Mouse (Mus musculus) heart, embryonic 15.5 days (tissue): ENCODE results near the gene Fam19a2. TPM values are rescaled to one million over a fixed set of nuclear protein-coding genes. Genes with fewer than 3 reads are reported as not detected.
A peak's percentile ranks its signal among the peaks of the same experiment; 100 is the strongest.

Experiments used
- ATAC-seq: fragments of 200-750 bp; cut with Nextera tagmentation; replicated peaks from 2 replicates; pipeline ENCODE4 v1.8.0; 2017; ENCODE audit warnings: low read depth, moderate TSS enrichment; ENCODE audit not compliant: insufficient number of reproducible peaks, insufficient read depth, low FRiP score
- H3K27ac ChIP-seq: fragments of 300-500 bp; sonication (generic); 2 replicates; pipeline ENCODE4 v1.5.1; 2015; ENCODE audit warnings: mild to moderate bottlenecking, inconsistent platforms
- H3K27me3 ChIP-seq: fragments of 300-500 bp; sonication (generic); 2 replicates; pipeline ENCODE4 v1.6.1; 2015; ENCODE audit warnings: inconsistent platforms
- H3K36me3 ChIP-seq: fragments of 300-500 bp; sonication (generic); 2 replicates; pipeline ENCODE4 v1.6.1; 2015; ENCODE audit warnings: mild to moderate bottlenecking, inconsistent platforms
- H3K4me1 ChIP-seq: fragments of 300-500 bp; sonication (generic); replicated peaks from 2 replicates; pipeline ENCODE4 v1.6.1; 2015; ENCODE audit warnings: inconsistent platforms
- H3K4me2 ChIP-seq: fragments of 300-500 bp; sonication (generic); 2 replicates; pipeline ENCODE4 v1.6.1; 2015; ENCODE audit warnings: inconsistent platforms, mild to moderate bottlenecking, moderate library complexity
- H3K4me3 ChIP-seq: fragments of 300-500 bp; sonication (generic); 2 replicates; pipeline ENCODE4 v1.5.1; 2015; ENCODE audit warnings: mild to moderate bottlenecking, inconsistent platforms
- H3K9ac ChIP-seq: fragments of 300-500 bp; sonication (generic); 2 replicates; pipeline ENCODE4 v1.6.1; 2015; ENCODE audit warnings: mild to moderate bottlenecking, inconsistent platforms
- H3K9me3 ChIP-seq: fragments of 300-500 bp; sonication (generic); replicated peaks from 2 replicates; pipeline ENCODE4 v1.6.1; 2016; ENCODE audit warnings: inconsistent platforms
- WGBS: fragments of 180-500 bp; shearing (Covaris S2); methylation state at CpG from one replicate; pipeline ENCODE4 v1.1.7; 2015; ENCODE audit warnings: mixed read lengths; 5-methylcytosine and 5-hydroxymethylcytosine counted together
- polyA plus RNA-seq: library from polyadenylated mRNA; unstranded; fragments of >200 nt; fragmentation: Nextera tagmentation; extraction: Ambion mirVana; gene quantifications from 2 replicates; pipeline ENCODE4 v1.2.1, GENCODE M21; 2015

The Fam19a2 gene
- polyA plus RNA-seq, 1 experiment from 2014 or later, result 0.55 TPM

GRCm38 (mm10) chr10:123572342-123573070 is 308.7 kb downstream of the Fam19a2 start:
- Histone ChIP-seq H3K4me2 (no peak overlapping the region), H3K4me1 (no peaks in the 10 kb centered on the region), H3K27me3 (no peaks in the 10 kb centered on the region), H3K27ac (no peak overlapping the region), H3K4me3 (no peak overlapping the region), H3K36me3 (no peaks in the 10 kb centered on the region), H3K9ac (no peak overlapping the region), H3K9me3 (no peaks in the 10 kb centered on the region)
- no peak for ATAC-seq
- 74% methylated on average over 7 of the region's 7 CpGs for WGBS

GRCm38 (mm10) chr10:123577823-123578222 is 314.0 kb downstream of the Fam19a2 start:
- WGBS, result 70% methylated on average over 4 of the region's 4 CpGs
- Histone ChIP-seq H3K4me2 (no peak overlapping the region), H3K4me1 (no peaks in the 10 kb centered on the region), H3K9ac (no peak overlapping the region), H3K36me3 (no peaks in the 10 kb centered on the region), H3K27me3 (no peaks in the 10 kb centered on the region), H3K9me3 (no peaks in the 10 kb centered on the region), H3K27ac (no peak overlapping the region), H3K4me3 (no peak overlapping the region)
- no peak for ATAC-seq

GRCm38 (mm10) chr10:123579012-123579411 is 315.2 kb downstream of the Fam19a2 start:
- H3K27ac ChIP-seq, result no peak overlapping the region
- no peak overlapping the region for H3K9ac ChIP-seq
- no peaks in the 10 kb centered on the region for H3K36me3 ChIP-seq
- H3K9me3 ChIP-seq, result no peaks in the 10 kb centered on the region
- no peaks in the 10 kb centered on the region for H3K27me3 ChIP-seq
- no peak overlapping the region for H3K4me3 ChIP-seq
- ATAC-seq, result no peak
- H3K4me2 ChIP-seq, result no peak overlapping the region
- H3K4me1 ChIP-seq, result no peaks in the 10 kb centered on the region
- 75% methylated on average over 2 of the region's 2 CpGs for WGBS

- no peaks in the 10 kb centered on the region for H3K36me3 ChIP-seq
- no peaks in the 10 kb centered on the region for H3K9me3 ChIP-seq
- no peaks in the 10 kb centered on the region for H3K27me3 ChIP-seq
- no peak overlapping the region for H3K9ac ChIP-seq
- H3K27ac ChIP-seq, result peak overlapping the region; percentile 72
- no peak overlapping the region for H3K4me3 ChIP-seq
- H3K4me2 ChIP-seq, result no peak overlapping the region
- 0 out of 2 replicates have a peak, but pooled peaks have one; percentile 67 for ATAC-seq
- no peaks in the 10 kb centered on the region; the same call in 1 of the 2 replicates for H3K4me1 ChIP-seq
Measured at GRCm38 (mm10) chr10:123595043-123595442, 331.2 kb downstream of the Fam19a2 start.

- no peak overlapping the region for H3K4me3 ChIP-seq
- H3K4me2 ChIP-seq, result no peak overlapping the region
- H3K36me3 ChIP-seq, result no peaks in the 10 kb centered on the region
- no peak for ATAC-seq
- H3K27ac ChIP-seq, result no peak overlapping the region
- WGBS, result 85% methylated on average over 3 of the region's 3 CpGs
- no peak overlapping the region for H3K9ac ChIP-seq
- H3K27me3 ChIP-seq, result no peaks in the 10 kb centered on the region
- no peaks in the 10 kb centered on the region for H3K9me3 ChIP-seq
- H3K4me1 ChIP-seq, result no peaks in the 10 kb centered on the region; the same call in 1 of the 2 replicates
Measured at GRCm38 (mm10) chr10:123597059-123597458, 333.3 kb downstream of the Fam19a2 start.

GRCm38 (mm10) chr10:123605671-123606070 is 341.9 kb downstream of the Fam19a2 start:
- no peak overlapping the region for H3K27ac ChIP-seq
- ATAC-seq, result no peak
- H3K4me3 ChIP-seq, result no peak overlapping the region
- H3K9ac ChIP-seq, result no peak overlapping the region
- no peaks in the 10 kb centered on the region for H3K36me3 ChIP-seq
- no peaks in the 10 kb centered on the region for H3K9me3 ChIP-seq
- no peaks in the 10 kb centered on the region for H3K27me3 ChIP-seq
- H3K4me1 ChIP-seq, result no peaks in the 10 kb centered on the region
- H3K4me2 ChIP-seq, result no peak overlapping the region
- 42% methylated on average over 2 of the region's 2 CpGs for WGBS

GRCm38 (mm10) chr10:123626691-123627090 is 362.9 kb downstream of the Fam19a2 start:
- Histone ChIP-seq H3K4me2 (no peak overlapping the region), H3K4me1 (peaks cover 17% of the 10 kb centered on the region), H3K36me3 (no peaks in the 10 kb centered on the region), H3K9me3 (no peaks in the 10 kb centered on the region), H3K27ac (no peak overlapping the region), H3K4me3 (no peak overlapping the region), H3K27me3 (no peaks in the 10 kb centered on the region), H3K9ac (no peak overlapping the region)
- WGBS, result 88% methylated on average over 2 of the region's 2 CpGs
- ATAC-seq, result no peak

- Histone ChIP-seq H3K27ac (no peak overlapping the region), H3K9me3 (no peaks in the 10 kb centered on the region), H3K9ac (no peak overlapping the region), H3K27me3 (no peaks in the 10 kb centered on the region), H3K4me3 (no peak overlapping the region), H3K4me1 (peaks cover 6% of the 10 kb centered on the region), H3K36me3 (no peaks in the 10 kb centered on the region), H3K4me2 (no peak overlapping the region)
- 61% methylated on average over 5 of the region's 5 CpGs for WGBS
- no peak for ATAC-seq
Measured at GRCm38 (mm10) chr10:123629248-123629744, 365.5 kb downstream of the Fam19a2 start.

- no peak overlapping the region for H3K4me3 ChIP-seq
- H3K36me3 ChIP-seq, result no peaks in the 10 kb centered on the region
- H3K4me2 ChIP-seq, result no peak overlapping the region
- no peak for ATAC-seq
- no peak overlapping the region for H3K9ac ChIP-seq
- no peak overlapping the region for H3K27ac ChIP-seq
- H3K27me3 ChIP-seq, result no peaks in the 10 kb centered on the region
- 54% methylated on average over 5 of the region's 5 CpGs for WGBS
- peaks cover 2% of the 10 kb centered on the region; the same call in 1 of the 2 replicates for H3K4me1 ChIP-seq
- no peaks in the 10 kb centered on the region for H3K9me3 ChIP-seq
Measured at GRCm38 (mm10) chr10:123632029-123632428, 368.2 kb downstream of the Fam19a2 start.

- Histone ChIP-seq H3K9ac (no peak overlapping the region), H3K4me1 (0 out of 2 replicates have a peak, but pooled peaks cover 2% of the 10 kb centered on the region), H3K9me3 (no peaks in the 10 kb centered on the region), H3K4me2 (no peak overlapping the region), H3K4me3 (no peak overlapping the region), H3K36me3 (no peaks in the 10 kb centered on the region), H3K27me3 (no peaks in the 10 kb centered on the region), H3K27ac (no peak overlapping the region)
- no peak for ATAC-seq
- WGBS, result 82% methylated on average over 5 of the region's 5 CpGs
Measured at GRCm38 (mm10) chr10:123636655-123637054, 372.9 kb downstream of the Fam19a2 start.

- no peak for ATAC-seq
- Histone ChIP-seq H3K4me1 (no peaks in the 10 kb centered on the region), H3K4me2 (no peak overlapping the region), H3K4me3 (no peak overlapping the region), H3K9ac (no peak overlapping the region), H3K36me3 (no peaks in the 10 kb centered on the region), H3K9me3 (no peaks in the 10 kb centered on the region), H3K27me3 (no peaks in the 10 kb centered on the region), H3K27ac (no peak overlapping the region)
Measured at GRCm38 (mm10) chr10:123637496-123637895, 373.7 kb downstream of the Fam19a2 start.

GRCm38 (mm10) chr10:123645568-123645967 is 381.8 kb downstream of the Fam19a2 start:
- H3K4me1 ChIP-seq, result 0 out of 2 replicates have a peak, but pooled peaks cover 2% of the 10 kb centered on the region
- H3K9ac ChIP-seq, result no peak overlapping the region
- H3K27me3 ChIP-seq, result no peaks in the 10 kb centered on the region
- no peak for ATAC-seq
- no peaks in the 10 kb centered on the region for H3K36me3 ChIP-seq
- no peak overlapping the region for H3K27ac ChIP-seq
- no peaks in the 10 kb centered on the region for H3K9me3 ChIP-seq
- H3K4me3 ChIP-seq, result no peak overlapping the region
- no peak overlapping the region for H3K4me2 ChIP-seq
- WGBS, result 92% methylated on average over 4 of the region's 4 CpGs
